Mouse (Mus musculus): Measurements from ENCODE around the gene Phf5a.

GRCm38 (mm10) chr15:81851375-81851774 is 20.3 kb downstream of the Phf5a start:
- no peak for TF ChIP-seq CTCF (conservative IDR thresholded peaks at IDR 0.05; ENCODE audit: low read length)
- no peak for TF ChIP-seq POU5F1 (IDR thresholded peaks at IDR 0.05; ENCODE audit: borderline replicate concordance, low read length)
- TF ChIP-seq NANOG (IDR thresholded peaks at IDR 0.05; ENCODE audit: borderline replicate concordance, low read length), result no peak
